Mouse (Mus musculus): ENCODE measurements around the gene Nxpe5.
A peak's percentile ranks its signal among the peaks of the same experiment; 100 is the strongest.

Nxpe5 gene

GRCm38 (mm10) chr5:138275216-138276050 is 49.7 kb downstream of the Nxpe5 start:
- no peak for DNase-seq (ENCODE audit: low read depth in 2 of 2, low spot score in 2 of 2)

DNA sequence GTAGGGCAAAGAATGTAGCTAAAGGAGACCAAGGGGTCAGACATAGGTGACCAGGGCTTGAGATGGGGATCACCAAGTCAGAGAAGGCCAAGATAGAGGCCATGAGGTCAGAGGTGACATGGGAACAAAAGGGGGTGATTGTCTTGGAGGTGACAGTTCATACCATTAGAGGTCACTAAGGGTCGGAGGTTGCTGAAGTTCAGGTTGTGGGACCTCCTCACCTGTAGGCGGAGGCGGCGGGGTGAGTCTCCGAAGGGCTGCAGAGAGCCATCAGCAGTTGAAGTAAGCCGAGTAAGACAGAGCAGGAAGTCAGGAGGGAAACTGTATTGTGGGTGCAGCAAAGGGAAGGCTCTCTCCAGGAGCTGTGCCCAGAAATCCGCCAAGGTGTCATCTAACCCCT is 52.3 kb downstream of the Nxpe5 start:
- DNase-seq (ENCODE audit: low read depth in 2 of 2, low spot score in 2 of 2), result no peak

DNA sequence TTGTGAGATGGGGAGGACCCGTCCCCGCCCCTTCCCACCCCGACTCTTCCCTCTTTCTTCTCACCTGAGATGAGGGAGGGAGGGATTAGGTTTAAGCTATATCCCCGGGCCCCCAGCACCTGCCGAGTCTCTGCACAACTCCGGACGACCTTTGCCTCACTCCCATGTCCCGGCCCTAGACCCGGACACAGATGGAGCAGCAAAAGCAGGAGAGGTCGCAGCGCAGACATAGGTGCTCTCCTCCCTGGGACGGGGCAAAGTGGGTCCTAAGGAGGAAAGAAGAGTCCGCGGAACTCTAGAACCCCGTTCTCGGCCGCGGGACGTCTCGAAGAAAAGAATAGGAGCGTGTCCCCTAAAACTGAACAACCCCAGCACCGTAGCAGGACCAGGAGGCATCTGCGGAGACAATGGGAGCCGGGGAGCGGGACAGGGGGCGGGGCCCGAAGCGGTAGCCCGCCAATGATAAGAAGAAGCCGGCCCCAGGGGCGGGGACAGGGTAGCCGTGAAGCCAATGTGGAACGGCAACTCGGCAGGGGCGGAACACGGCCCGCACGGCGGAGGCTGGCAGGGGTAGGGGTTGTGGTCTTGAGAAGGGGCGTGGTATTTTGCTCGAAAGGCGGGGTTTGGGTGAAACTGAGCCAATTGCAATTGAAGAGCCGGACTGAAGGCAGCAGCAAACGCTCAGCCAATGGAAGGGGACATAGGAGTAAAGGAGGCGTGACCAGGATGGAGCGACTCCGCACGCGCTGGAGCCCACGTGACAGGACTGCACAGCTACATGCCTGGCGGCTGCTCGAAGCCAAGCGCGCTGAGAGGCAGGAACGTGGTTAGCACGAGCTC is 54.1 kb downstream of the Nxpe5 start, which contains the start of the genes Gm43720, Gpc2 and Stag3:
Gene Gm43720, minus strand, starts transcription at position 374 of the 840 bp plus-strand sequence.
Gene Gpc2, minus strand, starts transcription at position 421 of the 840 bp plus-strand sequence.
Gene Stag3, plus strand, starts transcription at position 656 of the 840 bp plus-strand sequence.
- DNase-seq (ENCODE audit: low read depth in 2 of 2, low spot score in 2 of 2), result peak; percentile 70 to 77

GRCm38 (mm10) chr5:138280425-138280768 is 54.7 kb downstream of the Nxpe5 start:
- DNase-seq (ENCODE audit: low read depth in 2 of 2, low spot score in 2 of 2), result no peak

GRCm38 (mm10) chr5:138280829-138281228 is 55.1 kb downstream of the Nxpe5 start:
- DNase-seq (ENCODE audit: low read depth in 2 of 2, low spot score in 2 of 2), result no peak

DNA sequence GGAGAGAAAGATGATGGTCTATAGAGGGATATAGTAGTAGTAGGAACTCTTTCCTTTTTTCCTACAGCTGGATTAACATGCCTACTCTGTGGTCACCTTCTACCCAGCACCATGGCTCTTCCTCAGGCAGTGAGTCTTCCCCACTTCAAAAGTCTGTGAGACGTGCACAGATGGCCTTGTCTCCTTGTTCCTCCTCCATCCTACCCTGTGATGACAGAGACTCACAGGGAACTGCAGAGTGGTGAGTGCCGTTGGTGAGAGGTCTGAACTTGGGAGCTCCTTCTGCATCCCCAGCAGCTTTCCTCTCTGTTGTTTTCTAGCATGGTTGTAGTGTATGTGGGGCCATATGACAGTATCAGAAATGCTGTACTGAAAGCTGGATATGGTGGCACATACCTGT is 56.1 kb downstream of the Nxpe5 start:
- DNase-seq (ENCODE audit: low read depth in 2 of 2, low spot score in 2 of 2), result no peak

GRCm38 (mm10) chr5:138283540-138283939 is 57.8 kb downstream of the Nxpe5 start:
- DNase-seq (ENCODE audit: low read depth in 2 of 2, low spot score in 2 of 2), result no peak

DNA sequence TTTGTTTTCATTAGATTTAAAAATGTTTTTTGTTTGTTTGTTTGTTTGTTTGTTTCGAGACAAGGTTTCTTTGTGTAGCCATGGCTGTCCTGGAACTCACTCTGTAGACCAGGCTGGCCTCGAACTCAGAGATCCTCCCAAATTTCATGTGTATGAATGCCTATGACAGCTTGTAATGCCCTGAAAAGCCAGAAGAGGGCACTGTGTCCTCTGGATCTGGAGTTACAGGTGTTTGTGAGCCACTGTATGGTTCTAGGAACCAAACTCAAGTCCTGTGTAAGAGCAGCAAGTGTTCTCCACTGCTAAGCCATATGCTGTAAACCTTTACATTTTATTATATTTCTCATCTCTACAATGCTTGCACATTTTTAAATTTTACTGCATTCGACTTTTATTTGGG is 62.2 kb downstream of the Nxpe5 start:
- peak in 1 of 2 experiments; percentile 42 for DNase-seq (ENCODE audit: low read depth in 2 of 2, low spot score in 2 of 2)

GRCm38 (mm10) chr5:138291638-138292037 is 65.9 kb downstream of the Nxpe5 start:
- DNase-seq (ENCODE audit: low read depth in 2 of 2, low spot score in 2 of 2), result no peak

DNA sequence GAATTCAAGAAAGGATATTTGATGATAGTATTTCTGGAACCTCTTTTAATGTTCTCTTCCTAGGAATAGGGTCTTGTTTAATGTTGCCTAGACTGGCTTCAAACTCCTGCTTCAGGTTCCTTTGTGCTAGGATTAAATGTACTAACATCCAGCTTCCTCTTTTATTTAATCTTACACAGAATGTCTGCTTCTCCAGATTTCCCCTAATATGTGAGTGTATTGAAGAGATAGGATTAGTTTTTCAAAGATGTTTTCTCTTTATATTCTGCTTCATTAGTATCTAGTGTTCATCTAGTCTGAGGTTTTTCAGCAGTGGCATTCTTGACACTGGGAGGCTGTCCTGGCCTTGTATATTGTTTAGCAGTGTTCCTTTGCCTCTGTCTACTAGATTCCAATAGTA is 68.5 kb downstream of the Nxpe5 start:
- no peak for DNase-seq (ENCODE audit: low read depth in 2 of 2, low spot score in 2 of 2)

GRCm38 (mm10) chr5:138299613-138300012 is 73.9 kb downstream of the Nxpe5 start:
- DNase-seq (ENCODE audit: low read depth in 2 of 2, low spot score in 2 of 2), result no peak
